Mouse (Mus musculus) left cerebral cortex, adult 9 months (tissue): ENCODE measurements around the gene Rnase12.

Source experiments
- DNase-seq, 2 experiments: peaks; one replicate each; pipeline ENCODE4 v3.0.0; 2022; ENCODE audit warnings: low spot score in 2 of 2

Gene Rnase12

DNA sequence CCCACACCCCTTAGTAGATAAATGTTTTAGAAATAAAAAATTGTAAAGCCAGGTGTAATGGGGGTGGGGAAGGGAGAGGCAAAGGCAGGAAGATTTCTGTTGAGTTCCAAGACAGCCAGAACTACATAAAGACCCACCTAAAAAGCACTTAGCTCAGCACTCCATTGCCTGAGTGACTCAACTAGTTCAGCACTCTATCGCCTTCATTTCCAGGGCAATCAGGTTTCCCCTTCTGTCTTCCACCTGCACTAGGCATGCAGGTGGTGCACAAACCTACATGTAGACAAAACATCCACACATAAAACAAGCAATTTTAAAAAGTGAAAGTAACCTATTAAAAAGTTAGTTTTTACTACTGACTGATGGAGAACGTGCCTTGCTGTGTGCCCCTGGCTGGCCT is 27.6 kb upstream of the Rnase12 start:
- no peak for DNase-seq

DNA sequence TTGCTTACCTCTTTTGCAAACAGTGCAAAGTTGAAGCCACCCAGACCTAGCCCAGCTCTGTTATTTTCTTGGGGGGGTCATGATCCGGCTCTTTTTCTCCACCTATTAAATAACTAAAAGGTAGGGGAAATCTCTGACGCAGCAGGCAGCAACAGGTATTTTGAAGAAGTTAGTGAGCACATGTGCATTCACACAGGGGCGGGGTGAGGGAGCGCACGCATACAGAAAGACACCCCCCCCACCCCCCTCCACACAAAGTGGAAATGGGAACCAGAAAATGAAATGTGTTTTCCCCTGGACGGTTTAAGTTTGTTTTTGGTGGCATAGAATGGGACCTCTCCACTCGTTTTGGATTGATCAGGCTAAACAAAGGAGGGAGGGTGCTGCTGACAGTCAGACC is 26.3 kb upstream of the Rnase12 start:
- no peak for DNase-seq

DNA sequence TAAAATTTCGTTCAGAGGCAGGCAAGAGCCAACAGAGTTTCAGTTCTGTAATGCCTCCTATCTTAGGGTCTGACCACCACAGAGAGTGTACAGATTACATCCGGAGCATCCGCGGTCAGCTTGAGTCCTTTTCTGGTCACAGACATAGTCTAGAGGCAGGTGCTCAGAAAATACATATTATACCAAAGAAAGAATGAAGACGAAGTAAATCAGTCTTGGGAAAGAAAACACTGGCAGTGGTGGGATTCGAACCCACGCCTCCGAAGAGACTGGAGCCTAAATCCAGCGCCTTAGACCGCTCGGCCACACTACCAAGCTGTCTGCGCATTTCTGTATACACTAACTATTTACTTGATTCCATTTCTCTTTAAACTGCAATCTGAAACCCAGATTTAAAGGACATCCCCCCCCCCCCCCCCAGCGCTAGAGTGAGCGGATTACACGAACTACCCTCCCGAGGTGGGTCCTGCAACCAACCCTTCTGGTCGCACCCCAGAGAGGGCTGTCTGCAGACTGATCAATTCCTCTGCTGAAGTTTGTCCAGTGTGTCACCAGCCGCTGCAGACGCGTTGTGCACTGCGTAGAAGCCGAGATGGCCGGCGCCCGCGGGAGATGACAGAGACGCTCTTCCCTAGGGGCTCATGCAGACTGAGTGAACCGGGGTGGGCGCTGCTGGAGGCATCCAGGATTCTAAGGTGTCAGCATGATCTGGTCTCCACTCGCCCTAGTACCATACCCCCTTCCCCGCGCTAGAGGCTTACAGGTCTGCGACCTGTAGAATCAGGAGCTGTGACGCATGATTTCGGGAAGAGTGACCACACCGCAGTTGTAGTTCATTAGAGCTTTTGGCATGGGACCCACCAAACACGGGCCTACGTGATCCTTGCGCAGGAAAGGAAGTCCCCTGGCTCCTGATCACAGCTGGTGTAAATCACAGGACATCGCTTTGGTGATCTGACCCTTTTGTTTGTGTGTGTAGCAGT is 25.4 kb upstream of the Rnase12 start:
- DNase-seq: peak in 1 of 2 experiments; percentile 68

DNA sequence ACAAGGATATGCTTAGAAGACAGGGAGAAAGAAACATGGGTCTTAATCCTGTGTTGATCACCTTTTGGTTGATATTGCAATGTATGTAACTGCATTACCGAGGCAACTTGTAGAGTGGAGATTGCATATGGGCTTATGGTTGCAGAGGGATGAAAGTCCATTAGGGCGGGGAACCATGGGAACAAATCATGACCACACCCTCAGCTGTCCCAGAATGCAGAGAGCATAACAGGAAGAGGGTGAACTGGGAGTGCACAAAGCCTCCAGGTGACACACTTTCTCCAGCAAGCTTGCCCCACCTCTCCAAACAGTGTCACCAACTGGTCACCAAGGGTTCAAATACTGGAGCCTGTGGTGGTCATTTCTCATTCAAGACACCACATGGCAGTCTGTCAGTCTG is 23.6 kb upstream of the Rnase12 start:
- no peak for DNase-seq

DNA sequence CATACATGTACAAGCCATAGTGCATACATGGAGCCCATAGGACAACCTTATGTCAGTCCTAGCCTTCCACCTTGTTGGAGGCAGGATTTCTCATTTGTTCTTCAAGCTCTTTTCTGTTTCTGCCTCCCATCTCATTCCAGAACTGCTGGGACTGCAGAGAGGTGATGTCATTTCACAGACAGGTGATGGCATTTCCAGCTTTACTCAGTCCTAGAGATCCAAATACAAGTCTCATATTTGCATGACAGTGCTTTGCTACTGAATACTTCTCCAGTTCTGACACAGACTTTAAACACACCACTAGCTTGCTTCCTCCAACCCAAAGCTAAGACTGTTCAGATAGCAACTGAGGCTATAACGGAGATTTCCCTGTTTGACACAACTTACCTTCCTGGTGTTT is 21.7 kb upstream of the Rnase12 start:
- no peak for DNase-seq

DNA sequence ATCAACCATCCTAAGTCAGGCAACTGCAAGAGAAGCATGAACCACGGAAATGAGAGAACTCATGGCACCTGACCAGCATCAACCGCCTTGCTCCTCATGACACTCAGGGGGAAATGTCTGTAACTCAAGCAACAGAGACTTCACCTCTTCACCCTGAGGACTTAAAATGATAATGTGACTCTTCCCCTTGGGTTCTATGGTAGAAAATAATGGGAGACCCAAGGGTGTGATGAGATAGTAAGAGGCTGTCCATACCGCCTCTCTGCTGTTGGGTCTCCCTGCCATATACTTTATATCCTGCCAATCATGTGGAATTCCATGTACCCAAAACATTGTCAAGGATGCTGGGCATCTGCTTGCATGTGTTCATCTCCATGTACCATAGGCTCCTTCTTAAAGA is 16.9 kb upstream of the Rnase12 start, which contains the start of gene Olfr750:
Olfr750 (minus strand) TSS at position 101 of the 400 bp plus-strand sequence.
- no peak for DNase-seq

DNA sequence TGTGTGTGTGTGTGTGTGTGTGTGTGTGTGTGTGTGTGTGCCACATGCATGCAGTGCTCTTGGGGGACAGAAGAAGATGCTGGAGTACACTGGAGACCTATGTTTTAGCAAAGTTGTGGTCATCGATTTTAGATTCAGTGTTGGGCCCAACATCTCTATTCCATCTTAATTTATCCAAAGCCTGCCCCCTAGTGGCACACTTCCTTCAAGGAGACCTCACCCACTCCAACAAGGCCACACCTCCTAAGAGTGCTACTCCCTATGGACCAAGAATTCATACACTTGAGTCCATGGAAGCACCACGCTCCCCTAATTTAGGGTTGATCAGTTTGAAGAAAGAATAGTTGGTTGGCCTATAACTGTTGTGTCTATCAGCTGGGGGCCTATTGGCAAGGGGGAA is 12.2 kb upstream of the Rnase12 start:
- no peak for DNase-seq

DNA sequence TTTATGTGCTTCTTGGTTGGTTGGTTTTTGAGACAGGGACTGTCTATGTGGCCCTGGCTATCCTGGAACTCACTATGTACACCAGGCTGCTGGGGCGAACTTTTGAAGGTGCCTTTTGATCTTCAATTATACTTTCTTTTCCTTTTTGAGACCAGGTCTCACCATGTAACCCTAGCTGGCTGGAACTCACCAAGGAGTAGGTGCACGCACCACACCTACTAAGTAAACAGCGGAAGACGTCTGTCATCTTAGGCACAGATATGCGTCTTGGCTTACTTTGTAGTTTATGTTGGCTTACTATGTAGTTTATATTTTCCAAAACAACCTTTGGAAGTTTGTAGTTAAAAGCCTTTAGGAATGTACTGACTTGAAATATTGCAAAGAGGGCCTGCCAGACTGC is 11.5 kb upstream of the Rnase12 start:
- no peak for DNase-seq

DNA sequence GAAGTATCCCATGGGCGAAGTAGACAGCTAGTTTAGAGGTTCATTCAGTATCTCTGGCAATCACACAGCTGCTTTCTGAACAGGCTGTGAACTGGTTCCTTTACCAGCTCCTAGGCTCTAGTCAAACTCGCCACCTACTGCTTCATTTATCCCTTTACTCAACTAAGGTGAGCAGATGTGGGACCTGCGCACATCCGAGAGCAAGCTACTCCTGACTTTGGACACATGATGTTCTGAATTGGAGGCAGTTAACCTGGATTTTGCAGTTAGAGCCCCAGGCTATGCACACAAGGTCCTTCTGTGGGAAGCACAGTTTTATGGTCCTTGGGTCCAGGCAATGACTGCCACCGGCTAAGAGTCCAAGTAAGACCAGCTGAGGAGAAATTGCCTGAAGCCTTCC is 3.3 kb upstream of the Rnase12 start:
- no peak for DNase-seq

DNA sequence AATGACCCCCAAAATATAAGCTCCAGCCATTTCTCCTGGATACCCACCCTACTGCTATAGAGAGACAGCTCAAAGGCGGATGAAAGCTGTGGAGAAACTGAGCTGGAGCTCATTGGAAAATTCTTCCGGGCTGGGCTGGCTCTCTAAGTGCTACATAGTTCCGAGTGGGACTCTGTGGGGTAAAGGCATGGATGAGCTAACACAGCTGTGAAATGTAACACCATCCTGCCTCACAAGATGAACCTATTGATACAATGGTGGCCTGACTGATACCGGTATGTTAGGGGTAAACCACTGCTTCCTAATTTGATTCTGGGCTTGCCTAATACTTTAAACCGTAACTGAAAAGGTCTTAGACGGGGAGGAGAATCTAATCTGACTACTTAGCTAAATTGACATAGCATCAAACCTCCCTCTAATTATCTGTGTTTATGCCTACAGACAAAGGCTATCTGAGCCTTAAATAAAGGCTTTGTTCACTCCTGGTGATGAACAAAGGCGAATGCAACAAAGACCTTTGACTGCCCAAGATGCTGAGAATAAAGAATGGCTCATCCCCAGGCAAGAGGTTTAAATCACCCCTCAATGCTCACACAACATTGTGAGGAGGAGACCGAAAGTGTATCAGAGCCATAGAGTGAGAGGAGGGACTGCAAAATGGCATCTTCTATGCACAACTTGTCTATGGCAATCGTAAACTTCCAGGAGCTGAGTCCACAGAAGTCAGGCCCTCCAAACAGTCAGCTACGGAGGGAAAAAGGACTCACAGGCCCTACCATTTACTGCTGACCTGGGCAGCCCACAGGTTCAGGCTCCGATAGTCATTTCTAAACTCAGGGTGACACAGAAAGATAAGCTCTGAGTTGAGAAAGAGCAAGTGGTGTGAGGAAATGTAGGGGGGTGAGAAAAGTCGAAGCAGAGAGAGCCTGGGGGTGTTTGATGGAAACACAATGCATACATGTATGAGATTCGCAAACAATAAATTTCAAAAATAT is 2.9 kb downstream of the Rnase12 start:
- DNase-seq: no peak

DNA sequence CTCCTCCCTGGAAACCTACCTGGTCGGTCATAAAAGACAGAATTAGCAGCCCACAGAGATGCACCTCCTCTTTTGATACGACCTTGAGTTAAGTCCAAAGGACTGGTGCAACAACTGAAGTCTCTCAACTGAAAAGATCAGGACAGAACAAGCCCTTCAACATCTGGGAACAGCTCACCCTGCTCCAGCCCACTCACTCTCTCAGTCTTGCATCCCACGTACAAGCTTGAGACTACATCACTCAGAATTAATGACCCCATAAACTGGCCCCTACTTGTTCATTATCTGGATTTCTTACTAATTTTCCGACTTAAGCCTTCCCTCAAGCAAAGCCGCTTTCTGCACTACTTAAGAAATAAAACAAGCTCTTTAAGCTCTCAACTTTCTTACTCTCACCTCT is 4.3 kb downstream of the Rnase12 start:
- no peak for DNase-seq

DNA sequence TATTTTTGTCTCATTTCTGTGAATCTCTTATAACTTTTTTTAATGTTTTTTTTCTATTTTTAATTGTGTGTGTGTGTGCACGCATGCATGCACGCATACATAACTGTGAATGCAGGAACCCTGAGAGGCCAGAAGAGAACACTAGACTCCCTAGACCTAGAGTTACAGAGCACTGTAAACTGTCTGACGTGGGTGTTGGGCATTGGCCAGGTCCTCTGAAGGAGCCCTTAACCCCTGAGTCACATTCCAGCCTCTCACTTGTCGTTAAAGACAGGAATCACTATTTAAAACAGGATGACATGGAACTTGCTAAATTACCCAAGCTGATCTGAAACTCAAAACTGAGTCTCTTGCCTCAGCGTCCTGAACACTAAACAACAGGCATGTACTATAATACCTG is 5.5 kb downstream of the Rnase12 start:
- DNase-seq: no peak

DNA sequence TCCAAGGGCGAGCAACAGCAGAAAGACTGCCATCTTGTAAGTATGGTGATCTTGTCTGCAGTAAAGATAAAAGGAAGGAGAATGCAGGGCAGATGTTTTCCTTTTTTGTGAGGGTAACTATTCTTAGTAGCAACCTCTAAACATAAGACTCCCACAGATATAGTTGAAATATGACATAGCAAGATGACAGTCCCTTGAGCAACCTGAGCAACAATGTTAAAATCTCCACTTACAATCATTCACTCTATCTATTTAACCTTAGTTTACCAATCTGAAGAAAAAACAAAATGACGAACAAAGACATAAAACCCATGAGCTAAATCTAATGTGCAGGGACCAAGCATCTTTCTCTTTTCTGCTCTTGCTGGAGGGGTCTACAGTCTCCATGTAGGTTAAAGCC is 7.4 kb downstream of the Rnase12 start, which contains the start of gene Rnase11:
Rnase11 (minus strand) TSS at position 101 of the 400 bp plus-strand sequence.
- no peak for DNase-seq

DNA sequence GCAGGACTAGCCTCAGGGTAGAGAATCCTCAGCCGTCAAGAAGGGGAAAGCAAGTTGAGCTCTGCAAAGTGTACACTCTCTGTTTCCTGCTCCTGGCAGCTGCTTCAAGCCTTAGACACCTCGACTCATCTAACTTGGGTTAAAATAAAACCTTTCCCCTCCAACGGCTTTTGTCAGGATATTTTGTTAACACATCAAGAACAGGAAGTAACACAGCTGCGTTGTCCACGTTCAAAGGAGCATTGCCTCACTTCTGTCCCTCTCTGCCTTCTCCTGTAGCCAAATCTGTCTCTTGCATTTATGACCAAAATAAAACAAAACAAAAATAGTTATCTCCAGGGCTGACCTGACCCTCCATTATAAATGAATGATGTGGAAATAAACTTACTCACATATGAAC is 9.6 kb downstream of the Rnase12 start:
- no peak for DNase-seq

DNA sequence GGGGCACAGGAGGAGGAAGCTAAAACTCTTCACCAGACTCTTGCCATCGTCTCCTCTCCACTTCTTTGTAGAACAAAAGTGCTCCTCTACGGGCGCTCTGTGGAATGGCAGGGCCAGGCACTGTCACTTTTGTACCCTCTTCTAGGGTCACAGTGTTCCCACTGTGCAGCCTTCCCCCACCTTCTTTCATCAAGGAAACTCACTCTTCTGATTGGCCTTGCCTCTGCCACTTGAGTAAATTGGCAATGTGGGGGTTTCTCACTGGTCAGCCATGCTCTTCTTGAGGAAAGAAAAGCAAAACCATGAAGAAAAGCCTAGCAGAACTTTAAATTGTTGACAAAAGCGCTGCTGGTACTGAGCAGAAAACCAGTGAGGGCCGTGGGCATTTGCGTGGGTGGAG is 15.7 kb downstream of the Rnase12 start, which contains the start of gene Rnase9:
Rnase9 (minus strand) TSS at position 101 of the 400 bp plus-strand sequence.
- no peak for DNase-seq

DNA sequence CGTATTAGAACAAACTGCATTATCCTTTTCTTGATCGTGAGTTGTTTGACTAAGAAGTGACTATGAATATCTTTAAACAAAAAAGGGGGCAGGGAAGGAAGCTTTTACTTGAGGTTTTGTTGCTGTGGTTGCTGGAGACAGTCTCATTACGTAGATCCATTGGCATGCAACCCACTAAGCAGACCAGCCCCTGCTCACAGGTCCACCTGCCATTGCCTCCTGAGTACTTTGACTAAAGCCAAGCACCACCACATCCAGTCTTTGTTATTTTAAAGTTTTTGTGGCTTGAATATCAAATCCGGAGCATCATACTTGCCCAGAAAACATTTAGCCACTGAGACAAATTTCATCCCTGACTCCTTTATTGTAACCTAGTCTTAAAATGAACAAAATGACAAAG is 21.2 kb downstream of the Rnase12 start:
- DNase-seq: no peak

DNA sequence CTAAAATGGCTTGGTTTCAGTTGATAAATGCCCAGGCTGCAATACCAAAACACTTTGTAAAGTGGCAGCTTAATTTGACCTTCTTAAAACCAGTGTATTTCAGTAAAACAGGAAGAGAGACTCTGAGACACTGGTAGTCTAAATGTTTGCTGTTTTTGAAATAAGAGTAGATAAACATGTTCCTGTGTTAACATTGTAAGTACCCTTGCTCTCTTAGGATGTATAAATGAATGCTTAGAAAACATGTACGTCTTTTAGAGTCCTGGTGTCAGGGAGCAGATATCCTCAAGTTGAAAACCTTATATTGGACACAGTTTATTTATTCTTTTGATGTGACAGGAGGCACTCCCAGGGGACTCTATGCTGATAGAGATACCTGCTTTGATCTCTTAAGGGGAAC is 22.3 kb downstream of the Rnase12 start:
- no peak for DNase-seq

DNA sequence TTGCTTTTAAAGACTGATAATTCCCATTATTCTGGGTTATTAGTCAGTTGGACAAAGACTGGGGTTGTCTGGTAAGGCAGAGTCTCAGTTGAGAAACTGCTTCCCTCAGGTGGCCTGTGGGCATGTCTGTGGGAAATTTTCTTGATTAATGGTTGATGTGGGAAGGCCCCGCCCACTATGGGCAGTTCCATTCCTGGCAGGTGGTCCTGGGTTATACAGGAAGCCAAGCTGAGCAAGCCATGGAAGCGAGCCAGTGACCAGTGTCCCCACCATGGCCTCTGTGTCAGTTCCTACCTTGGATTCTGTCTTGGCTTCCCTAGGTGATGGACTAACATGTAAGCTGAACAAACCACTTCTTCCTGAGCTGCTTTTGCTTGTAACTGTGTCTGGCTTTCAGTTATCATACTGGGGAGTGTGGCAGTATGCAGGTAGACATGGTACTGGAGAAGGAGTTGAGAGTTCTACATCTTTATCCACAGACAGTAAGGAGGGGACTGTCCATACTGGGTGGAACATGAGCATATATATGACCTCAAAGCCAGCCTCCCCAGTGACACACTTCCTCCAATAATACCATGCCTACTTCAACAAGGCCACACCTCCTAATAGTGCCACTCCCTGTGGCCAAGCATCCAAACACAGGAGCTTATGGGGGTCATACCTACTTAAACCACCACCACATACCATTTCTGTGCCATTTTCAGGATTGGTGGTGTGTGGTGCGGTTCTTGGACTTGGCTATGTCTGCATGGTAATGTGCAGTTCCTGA is 29.9 kb downstream of the Rnase12 start:
- DNase-seq: no peak

DNA sequence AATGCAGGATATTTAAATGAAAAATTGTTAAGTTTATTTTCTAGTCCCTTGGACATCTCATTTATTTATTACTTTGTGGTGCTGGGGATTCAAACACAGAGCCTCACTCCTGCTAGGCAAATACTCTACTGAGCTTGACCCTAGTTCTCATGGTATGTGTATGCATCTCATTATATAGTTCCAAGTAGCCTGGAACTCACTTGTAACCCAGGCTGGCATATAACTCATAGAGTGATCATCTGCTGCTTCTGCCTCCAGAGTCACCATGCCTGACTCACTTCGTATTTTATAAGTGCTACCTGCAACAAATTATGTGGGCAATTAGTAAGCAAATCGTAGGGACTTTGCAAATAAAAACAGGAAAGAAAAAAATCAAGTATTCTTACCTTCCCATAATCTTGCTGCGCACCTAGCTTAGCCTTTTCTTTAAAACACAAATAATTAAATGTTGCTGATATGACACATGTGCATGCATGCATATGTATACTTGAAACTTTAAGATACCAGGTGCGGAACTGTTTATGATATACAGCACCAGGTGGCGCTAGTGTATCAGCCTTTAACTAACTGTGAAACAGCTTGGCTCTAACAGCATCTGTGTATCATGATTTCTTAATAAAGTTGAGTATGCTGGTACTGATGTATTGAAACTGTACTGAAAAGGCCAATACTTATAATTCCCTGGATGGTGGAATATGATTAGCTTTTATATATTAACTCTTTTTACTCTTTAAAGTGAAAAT is 30.9 kb downstream of the Rnase12 start:
- peak; percentile 23 to 86 for DNase-seq

DNA sequence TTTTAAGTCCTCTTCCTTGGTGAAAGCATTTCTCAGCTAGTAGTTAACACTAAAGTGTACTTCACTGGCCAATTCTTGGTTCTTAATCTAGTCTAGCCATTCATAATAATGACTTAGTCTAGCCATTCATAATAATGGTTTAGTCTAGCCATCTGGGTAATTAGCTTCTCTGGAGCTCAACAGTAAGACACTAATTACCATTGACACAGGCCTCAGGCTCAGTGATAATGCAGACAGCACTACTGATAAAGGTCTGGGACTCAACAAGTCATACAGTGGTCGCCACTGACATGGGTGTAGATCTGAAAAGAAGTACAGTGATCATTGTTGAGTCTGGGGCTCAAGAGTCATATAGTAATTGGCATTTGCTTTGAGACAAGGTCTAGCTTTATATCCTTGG is 32.6 kb downstream of the Rnase12 start:
- no peak for DNase-seq

DNA sequence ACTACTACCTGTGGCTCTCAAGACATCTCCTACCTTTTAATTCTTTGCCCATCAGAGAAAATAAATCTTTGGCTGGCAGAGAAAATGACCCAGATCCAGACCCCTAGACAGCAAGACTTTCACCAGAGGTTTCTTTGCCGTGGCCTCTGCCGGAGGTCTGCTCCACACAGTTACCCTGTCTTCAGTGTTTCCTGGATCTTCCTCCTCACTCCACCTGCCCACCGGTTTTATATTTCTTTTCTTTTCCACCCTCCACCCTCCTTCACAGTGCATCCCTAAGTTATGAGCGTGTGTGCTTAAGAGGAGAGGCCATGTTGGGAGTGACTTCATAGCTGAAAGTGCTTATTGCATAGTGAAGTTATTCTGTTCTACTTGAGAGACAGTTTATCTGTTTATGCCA is 34.0 kb downstream of the Rnase12 start:
- no peak for DNase-seq
